Mouse (Mus musculus) kidney, adult 2 months (tissue): ENCODE data around the gene Nemf. TPM values are rescaled to one million over a fixed set of nuclear protein-coding genes. Genes with fewer than 3 reads are reported as not detected.

Source experiments
- DNase-seq: peaks from one replicate; pipeline ENCODE4 v3.0.0; 2021
- H3K27ac ChIP-seq: fragments of 200-500 bp; 2 replicates; pipeline ENCODE4 v1.5.1; 2012; ENCODE audit warnings: low read depth, low read length, control low read depth, inconsistent platforms; ENCODE audit not compliant: insufficient read depth
- H3K27me3 ChIP-seq: fragments of 200-500 bp; replicated peaks from 2 replicates; pipeline ENCODE4 v1.6.1; 2012; ENCODE audit warnings: mild to moderate bottlenecking, moderate library complexity, low read length, inconsistent platforms; ENCODE audit not compliant: control insufficient read depth, insufficient read depth
- H3K36me3 ChIP-seq: fragments of 200-500 bp; 2 replicates; pipeline ENCODE4 v1.6.1; 2012; ENCODE audit warnings: mild to moderate bottlenecking, moderate library complexity, low read length, inconsistent platforms; ENCODE audit not compliant: control insufficient read depth, insufficient read depth
- H3K4me1 ChIP-seq: fragments of 200-500 bp; 2 replicates; pipeline ENCODE4 v1.6.1; 2011; ENCODE audit warnings: low read length; ENCODE audit not compliant: control insufficient read depth, insufficient read depth
- H3K4me3 ChIP-seq: fragments of 200-500 bp; 2 replicates; pipeline ENCODE4 v1.5.1; 2011; ENCODE audit warnings: mild to moderate bottlenecking, low read depth, low read length, control low read depth; ENCODE audit not compliant: insufficient read depth
- CTCF ChIP-seq: fragments of 200-500 bp; conservative IDR thresholded peaks from 2 replicates; pipeline ENCODE4 v1.5.1; 2011; ENCODE audit warnings: low read depth, mild to moderate bottlenecking, control low read depth, low read length, moderate library complexity, mixed read lengths; ENCODE audit not compliant: insufficient read depth, insufficient read length
- POLR2A ChIP-seq: fragments of 200-500 bp; IDR thresholded peaks from one replicate; pipeline ENCODE4 v1.6.1; 2011; ENCODE audit warnings: low read depth, low read length, control low read depth
- WGBS: fragments of 180-500 bp; shearing (Covaris S2); methylation state at CpG from one replicate; pipeline ENCODE4 v1.1.7; 2018; 5-methylcytosine and 5-hydroxymethylcytosine counted together
- polyA plus RNA-seq: library from polyadenylated mRNA; depleted of rRNA; stranded (reverse); fragments of >200 nt; gene quantifications from 2 replicates; pipeline ENCODE4 v1.2.3, GENCODE M21; 2012

Gene Nemf
- polyA plus RNA-seq, 1 experiment: 4.7 TPM

DNA sequence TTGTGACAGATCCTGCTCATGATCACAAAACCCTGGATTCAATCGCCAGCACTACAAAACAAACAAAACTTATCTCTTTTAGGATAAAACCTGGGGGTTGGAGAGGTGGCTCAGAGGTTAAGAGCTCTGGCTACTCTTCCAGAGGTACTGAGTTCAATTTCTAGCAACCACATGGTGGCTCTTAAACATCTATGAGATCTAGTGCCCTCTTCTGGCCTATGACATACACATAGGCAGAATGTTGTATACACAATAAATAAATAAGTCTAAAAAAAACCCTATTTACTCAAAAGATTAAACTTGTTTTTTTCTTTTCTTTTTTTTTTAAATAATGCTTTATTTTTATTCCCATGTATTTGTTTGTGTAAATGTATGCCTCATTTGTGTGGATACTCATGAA, 5.3 kb downstream of the Nemf start:
- Histone ChIP-seq H3K36me3 (peaks cover 12% of the 10 kb centered on the region; the same call in 1 of the 2 replicates), H3K4me3 (no peak overlapping the region), H3K4me1 (peaks cover 7% of the 10 kb centered on the region; the same call in 1 of the 2 replicates), H3K27ac (no peak overlapping the region), H3K27me3 (no peaks in the 10 kb centered on the region)
- TF ChIP-seq POLR2A (no peak), CTCF (no peak)
- no peak for DNase-seq
- 88% methylated on average over 1 of the region's 1 CpGs for WGBS

- Histone ChIP-seq H3K27ac (no peak overlapping the region), H3K4me1 (no peaks in the 10 kb centered on the region), H3K27me3 (no peaks in the 10 kb centered on the region), H3K4me3 (no peak overlapping the region), H3K36me3 (peaks cover 14% of the 10 kb centered on the region)
- peak; percentile 47 for DNase-seq
- TF ChIP-seq CTCF (no peak), POLR2A (no peak)
- 38% methylated on average over 2 of the region's 2 CpGs for WGBS
These were observed 7.0 kb downstream of the Nemf start for GRCm38 (mm10) chr12:69349928-69350327.

GRCm38 (mm10) chr12:69333547-69333946, 23.4 kb downstream of the Nemf start:
- peaks cover 6% of the 10 kb centered on the region for H3K36me3 ChIP-seq
- peak; percentile 41 for TF ChIP-seq CTCF
- no peak for TF ChIP-seq POLR2A
- DNase-seq: peak; percentile 41
- H3K27ac ChIP-seq: no peak overlapping the region
- no peaks in the 10 kb centered on the region for H3K4me1 ChIP-seq
- H3K4me3 ChIP-seq: no peak overlapping the region
- no peaks in the 10 kb centered on the region for H3K27me3 ChIP-seq
- WGBS: 83% methylated on average over 2 of the region's 2 CpGs

GRCm38 (mm10) chr12:69332147-69332546, 24.8 kb downstream of the Nemf start:
- Histone ChIP-seq H3K27ac (no peak overlapping the region), H3K4me1 (no peaks in the 10 kb centered on the region), H3K4me3 (no peak overlapping the region), H3K36me3 (peaks cover 5% of the 10 kb centered on the region), H3K27me3 (no peaks in the 10 kb centered on the region)
- no peak for TF ChIP-seq POLR2A
- no peak for TF ChIP-seq CTCF
- no peak for DNase-seq
- WGBS: 74% methylated on average over 1 of the region's 1 CpGs

DNA sequence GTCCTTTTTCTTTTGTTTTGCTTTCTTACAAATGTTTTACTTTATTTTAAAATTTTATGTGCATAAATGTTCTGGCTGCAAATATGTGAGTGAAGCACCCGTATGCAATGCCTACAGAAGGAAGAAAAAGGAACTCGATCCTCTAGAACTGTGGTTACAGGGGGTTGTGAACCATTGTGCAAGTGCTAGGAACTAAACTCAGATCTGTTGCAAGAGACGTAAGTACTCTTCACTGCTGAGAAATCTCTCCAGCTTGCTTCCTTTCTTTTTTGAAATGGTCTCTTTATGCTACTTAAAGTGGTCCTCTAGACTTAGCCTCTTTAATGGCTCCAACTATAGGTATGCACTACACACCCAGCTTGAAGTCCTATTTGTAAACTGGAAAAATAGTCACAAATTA, 25.8 kb downstream of the Nemf start:
- 91% methylated on average over 3 of the region's 3 CpGs for WGBS
- Histone ChIP-seq H3K36me3 (peaks cover 5% of the 10 kb centered on the region), H3K27me3 (no peaks in the 10 kb centered on the region), H3K27ac (no peak overlapping the region), H3K4me3 (no peak overlapping the region), H3K4me1 (no peaks in the 10 kb centered on the region)
- DNase-seq: no peak
- no peak for TF ChIP-seq CTCF
- TF ChIP-seq POLR2A: no peak

GRCm38 (mm10) chr12:69318431-69318830, 38.5 kb downstream of the Nemf start:
- no peak overlapping the region for H3K27ac ChIP-seq

DNA sequence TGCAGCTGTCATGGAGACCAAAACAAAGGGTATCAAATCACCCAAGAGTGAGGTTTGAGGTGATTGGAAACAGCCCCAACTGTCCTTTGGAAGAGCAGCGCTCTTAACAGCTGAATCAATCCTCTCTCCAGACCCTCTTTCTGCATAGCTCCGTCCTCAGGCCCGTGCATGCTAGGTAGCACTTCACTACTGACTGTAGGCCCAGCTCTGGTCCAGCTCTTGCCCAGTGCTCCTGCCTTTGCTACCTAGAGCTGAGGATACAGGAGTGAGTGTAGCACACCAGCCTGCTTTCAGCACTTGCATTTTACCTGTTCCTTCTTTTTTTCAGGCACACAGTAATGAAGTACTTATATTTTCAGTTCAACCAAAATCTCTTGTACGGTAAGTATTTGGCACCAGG, 47.3 kb downstream of the Nemf start:
- H3K27ac ChIP-seq: no peak overlapping the region
- no peak overlapping the region for H3K4me3 ChIP-seq
- H3K36me3 ChIP-seq: peaks cover 31% of the 10 kb centered on the region
- no peak for DNase-seq
- no peaks in the 10 kb centered on the region for H3K4me1 ChIP-seq
- no peak for TF ChIP-seq CTCF
- TF ChIP-seq POLR2A: no peak
- WGBS: 96% methylated on average over 4 of the region's 4 CpGs
- no peaks in the 10 kb centered on the region for H3K27me3 ChIP-seq

More at GRCm38 (mm10) chr12:69318431-69318830, 38.5 kb downstream of the Nemf start:
- H3K36me3 ChIP-seq: peaks cover 8% of the 10 kb centered on the region; the same call in 1 of the 2 replicates
- DNase-seq: no peak
- no peaks in the 10 kb centered on the region for H3K4me1 ChIP-seq
- no peak overlapping the region for H3K4me3 ChIP-seq
- no peaks in the 10 kb centered on the region for H3K27me3 ChIP-seq
- TF ChIP-seq POLR2A (no peak), CTCF (no peak)

DNA sequence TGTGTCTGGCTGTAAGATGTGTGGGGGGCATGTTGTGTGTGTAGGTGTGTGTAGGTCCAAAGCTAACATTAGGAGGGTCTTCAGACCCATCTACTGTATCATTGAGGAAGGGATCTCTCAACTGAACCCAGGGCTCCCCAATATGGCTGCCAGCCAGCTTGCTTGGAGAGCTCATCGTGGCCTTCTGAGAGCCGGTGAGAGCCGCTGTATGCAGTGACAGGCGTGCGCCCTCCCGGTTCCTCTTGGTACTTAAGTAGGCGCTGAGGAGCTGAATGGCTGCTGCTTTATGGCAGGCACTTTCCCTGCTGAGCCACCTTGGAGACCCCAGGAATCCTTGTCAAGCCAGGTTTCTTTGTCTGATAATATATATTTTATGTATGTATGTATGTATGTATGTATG, 50.6 kb downstream of the Nemf start:
- Histone ChIP-seq H3K4me3 (no peak overlapping the region), H3K27ac (no peak overlapping the region), H3K4me1 (no peaks in the 10 kb centered on the region), H3K36me3 (peaks cover 28% of the 10 kb centered on the region), H3K27me3 (no peaks in the 10 kb centered on the region)
- DNase-seq: no peak
- 92% methylated on average over 7 of the region's 7 CpGs for WGBS
- TF ChIP-seq POLR2A (no peak), CTCF (no peak)
